Comparison of ENCODE assay signal across 9 mouse cellular contexts in genomic region chr4:124102684-124103083, GRCm38 (mm10).
DNase-seq lines count a peak whose midpoint lies in the region; ATAC-seq lines count a peak whose summit lies in the region.
"Had no signal": no experiment of that assay in that cellular context is flagged by ENCODE, and none has a peak within 500 bp of the region (broad histone marks: within the 10 kb centered on the region; RNA-seq: fewer than 3 reads in every experiment).

No protein-coding gene starts in this region.

- DNase-seq in forebrain, embryonic 10.5 days (ENCODE audit: extremely low spot score, low spot score) = peak; percentile 25
- peak; percentile 44 for DNase-seq in neural tube, embryonic 10.5 days (ENCODE audit: extremely low spot score, low spot score)
- peak; percentile 66 for DNase-seq in embryo, embryonic 10.5 days (ENCODE audit: low spot score)
- DNase-seq in naive thymus-derived CD4-positive, alpha-beta T cell, adult 2 months (ENCODE audit: low read depth) = peak; percentile 25
- no peak for DNase-seq in gastrocnemius, adult 8-10 months (ENCODE audit: low spot score in 2 of 2)
- no peak for DNase-seq in urinary bladder, postnatal 14 days (ENCODE audit: low spot score)

- no peaks in the 10 kb centered on the region for H3K9me3 ChIP-seq in forebrain, embryonic 10.5 days
- H3K9me3 ChIP-seq in forebrain, embryonic 16.5 days (ENCODE audit: control insufficient read depth, low read length) = no peaks in the 10 kb centered on the region
- H3K9me3 ChIP-seq in neural tube, embryonic 15.5 days (replicated peaks) = no peaks in the 10 kb centered on the region
- H3K9me3 ChIP-seq: heart, embryonic 13.5 days had no signal

- H3K27me3 ChIP-seq in forebrain, embryonic 10.5 days (ENCODE audit: poor library complexity, severe bottlenecking) = peaks cover 2% of the 10 kb centered on the region; the same call in 1 of the 2 replicates
- H3K27me3 ChIP-seq in forebrain, embryonic 16.5 days (replicated peaks; ENCODE audit: control insufficient read depth, insufficient read depth, low read length) = no peaks in the 10 kb centered on the region
- H3K27me3 ChIP-seq in neural tube, embryonic 15.5 days (replicated peaks) = 0 out of 2 replicates have a peak, but pooled peaks cover 3% of the 10 kb centered on the region
- H3K27me3 ChIP-seq: heart, embryonic 13.5 days had no signal

- no peaks in the 10 kb centered on the region for H3K36me3 ChIP-seq in forebrain, embryonic 10.5 days (replicated peaks)
- no peaks in the 10 kb centered on the region for H3K36me3 ChIP-seq in forebrain, embryonic 16.5 days (ENCODE audit: control insufficient read depth, insufficient read depth)
- H3K36me3 ChIP-seq in neural tube, embryonic 15.5 days = no peaks in the 10 kb centered on the region
- H3K36me3 ChIP-seq: heart, embryonic 13.5 days had no signal

- no peak overlapping the region for H3K4me2 ChIP-seq in forebrain, embryonic 16.5 days (ENCODE audit: low read length)
- no peak overlapping the region for H3K4me2 ChIP-seq in neural tube, embryonic 15.5 days
- H3K4me2 ChIP-seq: heart, embryonic 13.5 days had no signal

- peaks cover 23% of the 10 kb centered on the region for H3K4me1 ChIP-seq in forebrain, embryonic 10.5 days
- H3K4me1 ChIP-seq in forebrain, embryonic 16.5 days (replicated peaks; ENCODE audit: control insufficient read depth, insufficient read depth, low read length) = 0 out of 2 replicates have a peak, but pooled peaks cover 5% of the 10 kb centered on the region
- peaks cover 5% of the 10 kb centered on the region for H3K4me1 ChIP-seq in neural tube, embryonic 15.5 days

- H3K27ac ChIP-seq in forebrain, embryonic 10.5 days = no peak overlapping the region
- no peak overlapping the region for H3K27ac ChIP-seq in forebrain, embryonic 16.5 days (ENCODE audit: low read length)
- H3K27ac ChIP-seq in neural tube, embryonic 15.5 days (replicated peaks) = no peak overlapping the region
- H3K27ac ChIP-seq: heart, embryonic 13.5 days had no signal

- H3K9ac ChIP-seq in forebrain, embryonic 16.5 days (replicated peaks; ENCODE audit: low read depth, low read length) = no peak overlapping the region
- H3K9ac ChIP-seq in neural tube, embryonic 15.5 days (replicated peaks) = no peak overlapping the region
- H3K9ac ChIP-seq: heart, embryonic 13.5 days had no signal

- 39% methylated on average over 2 of the region's 2 CpGs for WGBS in forebrain, embryonic 10.5 days
- WGBS in forebrain, embryonic 16.5 days = 46% methylated on average over 2 of the region's 2 CpGs
- WGBS in neural tube, embryonic 15.5 days = 42% methylated on average over 2 of the region's 2 CpGs

- no peak overlapping the region for H3K4me3 ChIP-seq in forebrain, embryonic 10.5 days
- H3K4me3 ChIP-seq in forebrain, embryonic 16.5 days (replicated peaks; ENCODE audit: low read length) = no peak overlapping the region
- H3K4me3 ChIP-seq in neural tube, embryonic 15.5 days (replicated peaks) = no peak overlapping the region
- H3K4me3 ChIP-seq: heart, embryonic 13.5 days had no signal

- ATAC-seq in forebrain, embryonic 16.5 days = no peak
- ATAC-seq in neural tube, embryonic 15.5 days (ENCODE audit: low FRiP score) = no peak

Comparison
In these comparisons a context has a peak if more than half of its experiments do, and no peak if none do; other contexts are left out.
1. DNase-seq: peak in forebrain, embryonic 10.5 days (single experiment), neural tube, embryonic 10.5 days (single experiment), embryo, embryonic 10.5 days (single experiment) and naive thymus-derived CD4-positive, alpha-beta T cell, adult 2 months (single experiment); none in gastrocnemius, adult 8-10 months (0 of 2) and urinary bladder, postnatal 14 days (single experiment).